Mouse (Mus musculus) common myeloid progenitor, adult 5-6 weeks (primary cell): ENCODE results near the gene Smyd1. TPM values are rescaled to one million over a fixed set of nuclear protein-coding genes. Genes with fewer than 3 reads are reported as not detected.
"Not testable (repeated sequence)": the region's sequence is repeated elsewhere in the genome, so short reads cannot be mapped to it uniquely, and the experiment has no call there.

Source experiments
- ATAC-seq: replicated peaks from 2 replicates; pipeline ENCODE4 v1.8.0; 2016; ENCODE audit warnings: low read depth, mild to moderate bottlenecking, moderate TSS enrichment, inconsistent platforms; ENCODE audit not compliant: poor library complexity, severe bottlenecking
- total RNA-seq: library from RNA; stranded (forward); fragments of 200-1000, 187-1606 nt; gene quantifications from 2 replicates; pipeline ENCODE4 v1.2.3, GENCODE M21; 2017

The Smyd1 gene
- total RNA-seq: not detected in 2 replicates

GRCm38 (mm10) chr6:71321826-71322283 lies at the start of gene Smyd1:
Gene Smyd1 (minus strand): TSS chr6:71322233.
- no peak for ATAC-seq

- no peak for ATAC-seq
Observed at GRCm38 (mm10) chr6:71371085-71371605, 49.1 kb upstream of the Smyd1 start.

GRCm38 (mm10) chr6:71369416-71369815 lies 47.4 kb upstream of the Smyd1 start:
- ATAC-seq: no peak

- no peak for ATAC-seq
Observed at GRCm38 (mm10) chr6:71363995-71364394, 42.0 kb upstream of the Smyd1 start.

GRCm38 (mm10) chr6:71361156-71361670 lies 39.2 kb upstream of the Smyd1 start:
- ATAC-seq: no peak

- no peak for ATAC-seq
Observed at GRCm38 (mm10) chr6:71360751-71361150, 38.7 kb upstream of the Smyd1 start.

- ATAC-seq: no peak
Observed at GRCm38 (mm10) chr6:71360221-71360620, 38.2 kb upstream of the Smyd1 start.

- no peak for ATAC-seq
Observed at GRCm38 (mm10) chr6:71357493-71357892, 35.5 kb upstream of the Smyd1 start.

- no peak for ATAC-seq
Observed at GRCm38 (mm10) chr6:71353722-71354121, 31.7 kb upstream of the Smyd1 start.

GRCm38 (mm10) chr6:71352866-71353427 lies 30.9 kb upstream of the Smyd1 start:
- ATAC-seq: no peak

- no peak for ATAC-seq
Observed at GRCm38 (mm10) chr6:71352201-71352600, 30.2 kb upstream of the Smyd1 start.

- 0 out of 2 replicates have a peak, but pooled peaks have one; percentile 22 for ATAC-seq
Observed at GRCm38 (mm10) chr6:71351201-71351600, 29.2 kb upstream of the Smyd1 start.

- no peak for ATAC-seq
Observed at GRCm38 (mm10) chr6:71348006-71348405, 26.0 kb upstream of the Smyd1 start.

- no peak for ATAC-seq
Observed at GRCm38 (mm10) chr6:71341179-71341578, 19.1 kb upstream of the Smyd1 start.

GRCm38 (mm10) chr6:71339351-71339750 lies 17.3 kb upstream of the Smyd1 start:
- ATAC-seq: no peak

- ATAC-seq: no peak
Observed at GRCm38 (mm10) chr6:71338941-71339340, 16.9 kb upstream of the Smyd1 start.

- no peak for ATAC-seq
Observed at GRCm38 (mm10) chr6:71337666-71338065, 15.6 kb upstream of the Smyd1 start.

GRCm38 (mm10) chr6:71333578-71334273 lies 11.7 kb upstream of the Smyd1 start:
- no peak for ATAC-seq

GRCm38 (mm10) chr6:71333031-71333430 lies 11.0 kb upstream of the Smyd1 start:
- ATAC-seq: no peak

- no peak for ATAC-seq
Observed at GRCm38 (mm10) chr6:71332236-71332965, 10.4 kb upstream of the Smyd1 start.

- not testable (repeated sequence) for ATAC-seq
Observed at GRCm38 (mm10) chr6:71331491-71331890, 9.5 kb upstream of the Smyd1 start.
